Mouse (Mus musculus) left cerebral cortex, adult 18-20 months (tissue): ENCODE measurements around the gene Plcb3. TPM values are rescaled to one million over a fixed set of nuclear protein-coding genes. Genes with fewer than 3 reads are reported as not detected.

ENCODE experiments used
- DNase-seq, 2 experiments: peaks; one replicate each; pipeline ENCODE4 v3.0.0; 2021 to 2022; ENCODE audit warnings: low spot score in 2 of 2, mixed read lengths in 1 of 2
- long read RNA-seq, 2 experiments: library from polyadenylated mRNA; stranded (forward); transcript quantifications; one replicate each; pipeline ENCODE4 v2.0.0; 2021
- total RNA-seq, 2 experiments: library from RNA; stranded (reverse); gene quantifications; 2 replicates each; pipeline ENCODE4 v1.2.3; 2021

The Plcb3 gene
- 10 to 100 TPM; 14.2 to 14.6 TPM for total RNA-seq
- long read RNA-seq, experiment 1, full-length matches to known transcripts: 15 of 21 reads
- long read RNA-seq, experiment 1, partial matches to known transcripts: 3 of 21 reads
- long read RNA-seq, experiment 1, other reads (novel, unspliced or antisense): 3 of 21 reads
- long read RNA-seq, experiment 2, full-length matches to known transcripts: 8 of 11 reads
- long read RNA-seq, experiment 2, partial matches to known transcripts: 1 of 11 reads
- long read RNA-seq, experiment 2, other reads (novel, unspliced or antisense): 2 of 11 reads

DNA sequence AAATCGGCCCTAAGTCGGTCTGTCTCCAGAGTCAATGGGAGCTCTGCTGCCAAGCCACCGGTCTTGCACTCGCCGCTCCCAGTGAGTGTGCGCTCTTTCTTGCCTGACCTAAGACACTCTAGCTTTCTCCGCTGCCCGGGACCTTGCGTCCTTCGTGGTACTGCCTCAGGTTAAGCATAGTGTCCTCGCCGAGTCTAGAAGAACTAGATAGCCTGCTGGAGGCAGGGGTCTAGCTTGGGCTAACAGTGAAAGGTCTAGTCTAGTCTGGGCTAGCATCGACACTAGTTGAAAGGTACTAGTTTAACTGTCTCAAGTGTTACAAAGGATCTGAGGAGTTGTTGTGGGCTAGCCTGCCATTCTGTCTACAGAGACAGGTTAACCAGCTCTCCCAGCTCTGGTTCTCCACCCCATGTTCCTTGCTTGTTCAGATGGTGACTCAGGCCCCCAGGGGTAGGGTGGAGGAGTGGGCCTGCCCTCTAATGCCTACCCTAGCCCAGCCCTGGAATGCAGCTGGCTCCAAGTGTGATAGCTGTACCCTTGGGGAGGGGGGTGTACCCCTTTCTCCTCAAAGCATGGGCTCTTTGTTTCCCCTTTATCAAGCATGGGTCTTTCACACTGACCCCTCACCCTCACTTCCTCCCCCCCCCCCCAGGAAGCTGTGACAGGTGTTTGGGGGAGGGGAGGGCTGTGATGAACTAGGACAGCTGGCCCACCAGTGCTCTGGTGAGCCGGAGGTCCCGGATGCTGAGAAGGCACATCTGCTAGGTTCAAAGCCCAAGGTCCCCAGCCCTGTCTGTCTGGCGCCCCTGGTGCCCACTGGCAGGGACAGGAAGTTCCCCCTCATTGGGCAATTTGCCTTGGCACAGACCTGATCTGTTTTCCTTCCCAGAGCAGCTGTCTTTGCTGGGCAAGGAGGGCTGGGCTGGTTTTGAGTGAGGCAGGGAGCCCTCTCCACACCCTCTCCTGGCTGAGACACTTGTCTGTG lies at the start of gene Plcb3:
Gene Plcb3, minus strand, starts transcription at position 934 of the 985 bp plus-strand sequence.
- DNase-seq: peak; percentile 37 to 41

DNA sequence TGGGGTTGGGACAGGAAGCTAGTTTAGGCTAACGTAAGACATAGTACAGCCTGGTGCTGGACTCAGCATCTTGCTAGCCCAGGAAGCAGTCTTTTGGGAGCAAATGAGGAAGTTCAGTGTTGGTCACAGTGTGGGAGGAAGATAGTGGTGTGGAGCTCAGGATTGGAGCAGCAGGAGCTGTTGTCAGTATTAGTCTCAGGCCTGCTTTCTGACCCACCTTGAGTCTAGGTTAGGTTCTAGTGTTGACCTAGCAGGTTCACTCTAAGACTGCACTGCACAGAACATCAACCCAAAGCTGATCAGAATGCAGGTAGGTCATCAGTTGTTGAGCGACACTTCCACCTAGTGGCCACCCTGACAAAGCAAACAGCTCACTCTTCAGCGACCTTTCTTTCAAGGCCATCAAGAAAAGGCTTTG lies 44.0 kb upstream of the Plcb3 start:
- DNase-seq: peak in 1 of 2 experiments; percentile 22

GRCm38 (mm10) chr19:7019191-7019590 lies 42.9 kb upstream of the Plcb3 start, which contains the start of gene Fermt3:
TSS of gene Fermt3 (minus strand) at chr19:7019469.
- DNase-seq: no peak

DNA sequence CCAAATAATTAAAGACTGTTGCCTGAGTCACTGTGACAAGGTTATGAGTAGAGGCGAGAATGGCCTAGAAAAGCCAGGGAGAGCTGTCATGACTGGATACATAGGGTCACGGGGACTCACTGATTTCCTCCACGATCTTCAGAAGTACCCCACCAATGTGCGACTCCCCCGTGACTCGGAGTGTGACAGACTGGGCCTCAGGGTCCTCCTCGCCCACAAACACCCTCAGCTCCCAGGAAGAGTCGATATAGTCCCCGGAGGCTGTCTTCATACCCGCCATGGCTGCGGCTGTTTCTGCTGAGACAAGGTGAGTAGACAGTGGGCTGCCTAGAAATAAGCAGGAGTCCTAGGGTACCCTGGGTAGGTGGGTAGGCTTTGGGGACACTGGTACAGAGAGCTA lies 42.3 kb upstream of the Plcb3 start:
- no peak for DNase-seq

- DNase-seq: no peak
These were observed 41.5 kb upstream of the Plcb3 start for GRCm38 (mm10) chr19:7017541-7018457.

DNA sequence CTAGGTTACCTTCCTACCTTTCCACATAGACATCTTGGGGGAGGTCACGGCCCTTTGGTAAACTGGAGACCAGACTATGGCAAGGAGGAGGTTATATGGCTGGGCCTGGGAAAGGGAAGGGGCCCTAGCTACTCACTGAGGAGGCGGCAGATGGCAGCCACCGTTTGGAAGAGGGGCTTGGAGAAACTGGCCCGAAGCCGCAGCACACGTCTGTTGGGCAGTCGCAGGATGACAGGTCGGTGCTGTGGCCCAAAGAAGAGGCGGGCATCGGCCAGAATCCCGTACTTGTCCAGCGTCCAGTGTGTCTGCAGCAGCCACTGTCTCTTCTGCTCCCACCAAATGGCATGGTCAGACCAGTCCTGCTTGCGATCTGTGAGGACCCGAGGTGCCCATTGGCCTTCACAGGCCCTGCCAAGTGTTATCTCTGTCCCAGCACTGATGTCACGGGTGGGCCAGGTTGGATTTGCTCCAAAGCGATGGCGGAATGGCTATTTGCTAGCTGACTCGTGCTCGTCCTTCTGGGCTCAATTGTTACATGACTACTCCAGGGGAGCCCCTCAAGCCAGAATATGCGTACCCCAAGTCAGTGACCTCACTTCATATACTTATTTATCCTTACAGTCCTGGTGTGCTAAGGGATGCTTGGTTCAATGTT lies 38.3 kb upstream of the Plcb3 start:
- DNase-seq: no peak

- DNase-seq: no peak
These were observed 37.7 kb upstream of the Plcb3 start for GRCm38 (mm10) chr19:7013984-7014383.

DNA sequence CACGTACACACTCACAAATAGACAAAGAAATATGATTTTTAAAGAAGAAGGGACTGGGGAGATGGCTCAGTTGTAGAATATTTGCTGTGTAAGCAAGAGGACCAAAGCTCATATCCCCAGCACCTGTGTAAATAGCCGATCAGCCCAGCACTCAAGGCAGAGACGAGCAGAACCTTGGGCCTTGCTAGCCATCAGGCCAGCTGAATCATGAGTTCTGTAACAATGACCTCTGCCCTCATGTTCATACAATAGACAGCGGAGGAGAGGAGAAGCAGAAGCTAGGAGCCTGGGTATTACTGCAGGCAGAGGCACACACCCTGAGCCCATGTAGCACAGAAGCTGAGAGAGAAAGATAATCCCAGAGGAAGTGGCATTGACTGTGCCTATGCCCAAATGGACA lies 36.2 kb upstream of the Plcb3 start:
- DNase-seq: no peak

DNA sequence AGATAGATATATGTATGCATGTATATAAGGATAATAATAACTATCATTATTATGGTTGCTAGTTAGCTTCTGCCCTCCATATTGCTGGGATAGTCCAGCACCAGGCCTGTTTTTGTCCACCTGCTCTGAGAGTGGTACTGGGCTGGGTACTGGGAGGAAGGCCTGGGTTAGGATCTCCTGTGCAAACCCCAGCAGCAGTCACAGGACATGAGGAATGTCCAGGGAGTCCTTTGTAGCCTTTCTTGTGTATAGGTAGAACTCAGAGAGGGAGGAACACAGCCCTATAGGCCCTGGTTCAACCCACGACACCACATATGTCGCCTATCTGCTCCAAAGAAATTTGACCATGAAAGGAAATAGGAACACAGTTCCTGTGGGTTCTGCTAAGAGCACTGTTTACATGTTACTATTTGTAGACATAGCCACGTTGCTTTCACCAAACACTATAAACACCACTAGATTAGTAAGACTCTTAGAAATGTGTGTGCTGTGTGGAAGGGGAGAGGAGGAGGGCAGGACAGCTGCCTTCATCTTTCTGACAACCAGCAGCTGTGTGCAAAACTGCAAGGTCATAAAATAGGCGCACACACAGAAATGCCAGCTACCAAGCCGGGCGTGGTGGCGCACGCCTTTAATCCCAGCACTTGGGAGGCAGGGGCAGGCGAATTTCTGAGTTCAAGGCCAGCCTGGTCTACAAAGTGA lies 30.8 kb upstream of the Plcb3 start:
- DNase-seq: no peak

DNA sequence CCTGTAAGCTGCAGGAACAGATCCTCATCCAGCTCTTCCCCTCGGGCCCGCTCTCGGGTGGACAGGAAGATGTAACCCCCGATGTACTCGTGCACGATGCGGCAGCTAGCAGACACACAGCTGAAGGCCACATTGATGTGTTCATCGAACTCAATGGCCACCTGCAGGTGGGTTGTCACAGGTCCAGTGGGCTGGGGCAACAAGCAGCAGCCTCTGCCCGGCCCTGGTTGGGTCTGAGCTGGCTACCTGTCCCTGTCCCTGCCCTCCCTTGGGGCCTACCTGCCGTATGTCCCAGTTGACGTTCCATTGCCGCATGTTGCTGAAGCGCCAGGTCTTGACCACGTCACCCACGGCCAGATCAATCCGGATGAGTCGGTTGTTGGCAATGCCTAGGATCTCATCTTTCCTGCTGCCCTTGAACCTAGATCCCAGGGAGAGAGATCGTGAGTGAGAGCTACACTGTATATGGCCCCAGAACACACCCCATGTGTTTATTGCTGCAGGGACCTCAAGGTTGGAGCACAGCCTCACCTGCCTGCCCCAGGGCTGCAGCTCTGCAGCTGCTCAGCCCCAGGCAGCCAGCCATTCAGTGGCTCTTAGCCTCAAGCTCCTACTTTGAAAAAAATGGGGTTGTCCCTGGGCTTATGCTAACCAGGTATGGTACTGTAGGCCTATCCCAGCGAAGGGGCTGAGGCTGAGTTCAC lies 23.2 kb upstream of the Plcb3 start:
- no peak for DNase-seq

- DNase-seq: no peak
These were observed 21.5 kb upstream of the Plcb3 start for GRCm38 (mm10) chr19:6997721-6998290.

DNA sequence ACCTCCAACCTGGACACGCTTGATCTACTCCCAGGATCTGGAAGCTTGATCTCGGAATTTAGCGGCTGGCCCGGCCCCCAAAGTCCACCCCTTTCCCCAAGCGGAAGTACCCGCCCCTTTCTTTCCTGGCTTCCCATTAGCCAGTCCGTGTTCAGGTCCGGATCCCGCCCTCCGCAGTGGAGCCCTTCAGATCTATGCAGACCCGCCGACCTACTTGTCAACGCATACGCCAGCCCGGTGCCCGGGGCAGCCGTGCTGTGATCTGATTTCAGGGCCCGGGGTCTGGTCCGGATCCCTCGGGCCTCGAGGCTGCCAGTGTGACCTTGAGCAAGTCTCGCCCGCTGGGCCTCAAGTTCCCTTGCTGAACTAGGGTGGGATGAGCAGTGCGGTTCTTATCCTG lies 19.7 kb upstream of the Plcb3 start, which contains the start of the genes Nudt22 and Trpt1:
Gene Nudt22, minus strand, starts transcription at position 112 of the 400 bp plus-strand sequence.
Gene Trpt1, plus strand, starts transcription at position 126 of the 400 bp plus-strand sequence.
- DNase-seq: peak; percentile 82 to 87

DNA sequence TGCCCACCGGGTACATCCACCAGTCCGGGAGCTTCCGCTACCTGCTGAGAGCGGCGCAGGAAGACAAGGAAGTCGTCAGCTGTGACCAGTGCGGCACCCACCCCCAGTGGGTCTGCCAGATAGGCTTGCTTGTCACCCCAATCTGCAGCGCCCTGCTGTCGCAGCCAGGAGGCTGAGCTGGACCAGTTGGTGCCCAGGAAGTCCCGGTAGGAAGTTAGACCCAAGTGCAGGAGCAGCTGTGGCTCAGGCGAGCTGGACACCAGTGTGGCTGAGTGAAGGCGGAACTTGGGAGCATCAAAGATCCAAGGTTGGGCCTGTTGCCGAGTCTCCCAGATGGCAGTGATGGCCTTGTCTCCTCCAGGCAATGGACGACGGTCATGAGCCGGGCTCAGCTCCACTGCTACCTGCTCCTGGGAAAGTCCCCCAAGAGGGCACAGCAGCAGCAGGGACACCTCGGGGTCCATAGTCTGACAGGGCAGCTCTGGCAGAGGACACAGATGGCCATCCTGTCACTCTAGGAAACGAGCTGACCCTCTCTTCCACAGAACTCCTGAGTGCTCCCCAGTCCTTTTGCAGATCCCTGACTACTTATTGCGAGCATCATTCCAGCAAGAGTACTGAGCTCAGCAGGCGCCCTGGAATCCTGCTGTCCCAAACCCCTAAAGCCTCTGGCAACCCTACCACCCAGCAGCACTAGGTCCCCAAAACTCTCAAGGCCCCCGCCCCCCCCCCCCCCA lies 19.2 kb upstream of the Plcb3 start:
- DNase-seq: no peak

DNA sequence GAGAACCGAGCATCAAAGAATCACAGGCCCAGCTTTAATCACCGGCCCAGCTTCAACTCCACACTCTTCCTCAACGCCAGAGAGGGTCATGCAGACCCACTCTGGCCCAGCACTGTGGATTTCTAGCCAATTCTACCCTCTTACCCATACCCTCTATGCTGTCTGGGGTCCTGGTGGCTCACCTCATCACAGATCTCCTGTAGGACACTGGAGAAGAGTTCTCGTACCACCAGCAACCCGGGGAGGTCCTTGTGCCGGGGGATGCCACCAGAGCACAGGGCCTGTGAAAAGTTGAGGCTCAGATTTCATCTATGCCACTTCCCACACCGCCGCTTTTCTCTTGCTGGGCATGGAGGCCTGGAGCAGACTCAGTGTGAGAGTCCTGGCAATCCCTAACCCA lies 18.2 kb upstream of the Plcb3 start:
- DNase-seq: no peak

GRCm38 (mm10) chr19:6994002-6994401 lies 17.7 kb upstream of the Plcb3 start:
- DNase-seq: no peak

- DNase-seq: no peak
These were observed 16.9 kb upstream of the Plcb3 start for GRCm38 (mm10) chr19:6993011-6993770.
